Mouse (Mus musculus): ENCODE measurements around the gene Esrrg.

Gene Esrrg

GRCm38 (mm10) chr1:187920156-187920777 lies 311.7 kb downstream of the Esrrg start:
- DNase-seq = no peak

- no peak for DNase-seq
Observed at GRCm38 (mm10) chr1:187931146-187931545, 322.6 kb downstream of the Esrrg start.

- DNase-seq = no peak
Observed at GRCm38 (mm10) chr1:187938652-187939051, 330.1 kb downstream of the Esrrg start.

- DNase-seq = no peak
Observed at GRCm38 (mm10) chr1:187939078-187939477, 330.5 kb downstream of the Esrrg start.

- no peak for DNase-seq
Observed at GRCm38 (mm10) chr1:187951506-187951905, 342.9 kb downstream of the Esrrg start.

GRCm38 (mm10) chr1:187956702-187957101 lies 348.1 kb downstream of the Esrrg start:
- no peak for DNase-seq

- DNase-seq = no peak
Observed at GRCm38 (mm10) chr1:187959192-187959591, 350.6 kb downstream of the Esrrg start.

- DNase-seq = no peak
Observed at GRCm38 (mm10) chr1:187961452-187961851, 352.9 kb downstream of the Esrrg start.

GRCm38 (mm10) chr1:187964829-187965760 lies 356.5 kb downstream of the Esrrg start:
- DNase-seq = no peak

GRCm38 (mm10) chr1:187965921-187966320 lies 357.3 kb downstream of the Esrrg start:
- DNase-seq = no peak

GRCm38 (mm10) chr1:187968379-187968778 lies 359.8 kb downstream of the Esrrg start:
- no peak for DNase-seq

- DNase-seq = no peak
Observed at GRCm38 (mm10) chr1:187969491-187969890, 360.9 kb downstream of the Esrrg start.

GRCm38 (mm10) chr1:187974396-187974795 lies 365.8 kb downstream of the Esrrg start:
- DNase-seq = no peak

GRCm38 (mm10) chr1:187975465-187976352 lies 367.1 kb downstream of the Esrrg start:
- peak; percentile 18 for DNase-seq

- no peak for DNase-seq
Observed at GRCm38 (mm10) chr1:187976353-187976730, 367.8 kb downstream of the Esrrg start.

GRCm38 (mm10) chr1:187981028-187981427 lies 372.4 kb downstream of the Esrrg start:
- no peak for DNase-seq

- DNase-seq = no peak
Observed at GRCm38 (mm10) chr1:187983177-187983576, 374.6 kb downstream of the Esrrg start.

GRCm38 (mm10) chr1:187990161-187990560 lies 381.6 kb downstream of the Esrrg start:
- DNase-seq = no peak

- DNase-seq = peak; percentile 68
Observed at GRCm38 (mm10) chr1:187997584-187998338, 389.2 kb downstream of the Esrrg start.

GRCm38 (mm10) chr1:187999121-187999520 lies 390.5 kb downstream of the Esrrg start:
- DNase-seq = no peak

- DNase-seq = no peak
Observed at GRCm38 (mm10) chr1:188000189-188000588, 391.6 kb downstream of the Esrrg start.

GRCm38 (mm10) chr1:188006820-188007491 lies 398.4 kb downstream of the Esrrg start:
- no peak for DNase-seq

All from cerebellum, adult 11-12 months (tissue).